Mouse (Mus musculus) thymus, adult 2 months (tissue): ENCODE results near the gene Nxph4.

Source experiments
- CTCF ChIP-seq: fragments of 200-500 bp; IDR thresholded peaks from 2 replicates; pipeline ENCODE4 v1.5.1; 2012; ENCODE audit warnings: mild to moderate bottlenecking, control low read depth, low read length, moderate library complexity, borderline replicate concordance; ENCODE audit not compliant: control insufficient read depth, poor library complexity, insufficient read depth; ENCODE audit errors: extremely low read depth
- POLR2A ChIP-seq: fragments of 200-500 bp; IDR thresholded peaks from 2 replicates; pipeline ENCODE4 v1.6.1; 2012; ENCODE audit warnings: mild to moderate bottlenecking, low read length, control low read depth, moderate library complexity; ENCODE audit not compliant: control insufficient read depth, poor library complexity, insufficient read depth; ENCODE audit errors: extremely low read depth

DNA sequence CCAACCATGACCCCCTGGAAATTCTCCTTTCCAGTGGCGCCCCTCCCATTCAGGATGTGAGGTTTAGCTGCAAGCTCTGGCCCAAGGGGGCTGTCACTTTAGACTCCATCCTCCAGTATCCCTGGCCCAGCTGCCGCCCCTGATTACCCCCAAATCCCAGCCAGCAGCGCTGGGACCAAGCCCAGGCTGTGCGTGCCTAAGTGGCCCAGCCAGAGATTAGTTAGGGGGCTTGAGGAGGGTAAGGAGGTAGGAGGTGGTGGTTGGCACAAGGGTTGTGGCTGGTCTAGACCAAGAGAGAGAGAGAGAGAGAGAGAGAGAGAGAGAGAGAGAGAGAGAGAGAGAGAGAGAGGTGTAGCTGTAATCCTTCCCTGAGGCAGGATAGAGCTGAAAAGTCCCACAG is 2.8 kb downstream of the Nxph4 start:
- TF ChIP-seq POLR2A = no peak
- no peak for TF ChIP-seq CTCF
